Mouse (Mus musculus) forebrain, embryonic 13.5 days (tissue): Measurements from ENCODE around the gene Llgl1. TPM values are rescaled to one million over a fixed set of nuclear protein-coding genes. Genes with fewer than 3 reads are reported as not detected.

Source experiments
- ATAC-seq: fragments of 200-750 bp; cut with Nextera tagmentation; 2 replicates; pipeline ENCODE4 v1.8.0; 2017
- H3K27ac ChIP-seq: fragments of 300-500 bp; sonication (generic); 2 replicates; pipeline ENCODE4 v1.5.1; 2015; ENCODE audit warnings: inconsistent platforms, mild to moderate bottlenecking, moderate library complexity
- H3K27me3 ChIP-seq: fragments of 300-500 bp; sonication (generic); 2 replicates; pipeline ENCODE4 v1.6.1; 2015; ENCODE audit warnings: mild to moderate bottlenecking, inconsistent platforms
- H3K36me3 ChIP-seq: fragments of 300-500 bp; sonication (generic); 2 replicates; pipeline ENCODE4 v1.6.1; 2015; ENCODE audit warnings: mild to moderate bottlenecking, inconsistent platforms; ENCODE audit not compliant: poor library complexity, severe bottlenecking
- H3K4me1 ChIP-seq: fragments of 300-500 bp; sonication (generic); 2 replicates; pipeline ENCODE4 v1.6.1; 2015; ENCODE audit warnings: inconsistent platforms
- H3K4me2 ChIP-seq: fragments of 300-500 bp; sonication (generic); 2 replicates; pipeline ENCODE4 v1.6.1; 2015; ENCODE audit warnings: inconsistent platforms, mild to moderate bottlenecking, moderate library complexity
- H3K4me3 ChIP-seq: fragments of 300-500 bp; sonication (generic); 2 replicates; pipeline ENCODE4 v1.5.1; 2015; ENCODE audit warnings: mild to moderate bottlenecking, inconsistent platforms
- H3K9ac ChIP-seq: fragments of 300-500 bp; sonication (generic); 2 replicates; pipeline ENCODE4 v1.6.1; 2015; ENCODE audit warnings: mild to moderate bottlenecking, inconsistent platforms
- H3K9me3 ChIP-seq: fragments of 300-500 bp; sonication (generic); replicated peaks from 2 replicates; pipeline ENCODE4 v1.6.1; 2016; ENCODE audit warnings: inconsistent platforms
- WGBS: fragments of 180-500 bp; shearing (Covaris S2); methylation state at CpG from one replicate; pipeline ENCODE4 v1.1.7; 2015; 5-methylcytosine and 5-hydroxymethylcytosine counted together
- polyA plus RNA-seq: library from polyadenylated mRNA; unstranded; fragments of >200 nt; fragmentation: Nextera tagmentation; extraction: Ambion mirVana; gene quantifications from 2 replicates; pipeline ENCODE4 v1.2.1, GENCODE M21; 2015

Llgl1 gene
- polyA plus RNA-seq, 1 experiment from 2014 or later: 97.5 TPM

DNA sequence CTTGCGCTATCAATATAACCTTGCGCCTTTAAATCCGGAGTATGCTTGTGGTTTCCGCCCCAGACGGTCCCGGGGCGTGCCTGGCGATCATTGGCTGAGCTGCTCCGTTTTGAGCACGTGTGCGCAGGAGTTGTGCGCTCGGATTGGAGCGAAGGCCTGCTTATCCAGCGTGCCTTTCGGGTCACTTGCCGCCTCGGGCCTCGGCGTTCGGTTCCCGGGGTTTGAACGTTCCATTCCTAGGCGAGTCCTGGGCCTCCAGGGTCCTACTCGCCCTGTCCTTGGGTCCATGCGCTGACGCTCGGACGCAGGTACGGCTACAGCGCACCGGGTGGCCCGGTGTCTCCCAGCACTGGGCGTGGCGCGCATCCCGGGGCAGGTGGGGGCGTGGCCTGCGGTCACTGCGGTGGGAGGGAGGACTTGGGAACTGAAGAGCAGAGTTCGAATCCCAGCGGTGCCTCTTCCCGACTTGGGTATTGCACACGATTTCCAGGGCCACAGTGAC is 28.8 kb downstream of the Llgl1 start, which contains the start of gene Mief2:
Mief2 (plus strand) TSS at position 139 of the 502 bp plus-strand sequence.
- Histone ChIP-seq H3K4me2 (peak within 1 kb of the TSS; percentile 80), H3K36me3 (peaks cover 47% of the 10 kb centered on the region), H3K27ac (peak within 1 kb of the TSS; percentile 88), H3K9me3 (no peaks in the 10 kb centered on the region), H3K9ac (peak within 1 kb of the TSS; percentile 86), H3K4me3 (peak within 1 kb of the TSS; percentile 87), H3K4me1 (peaks cover 32% of the 10 kb centered on the region), H3K27me3 (no peaks in the 10 kb centered on the region)
- under 1% methylated on average over 44 of the region's 44 CpGs for WGBS
- ATAC-seq: peak; percentile 96

DNA sequence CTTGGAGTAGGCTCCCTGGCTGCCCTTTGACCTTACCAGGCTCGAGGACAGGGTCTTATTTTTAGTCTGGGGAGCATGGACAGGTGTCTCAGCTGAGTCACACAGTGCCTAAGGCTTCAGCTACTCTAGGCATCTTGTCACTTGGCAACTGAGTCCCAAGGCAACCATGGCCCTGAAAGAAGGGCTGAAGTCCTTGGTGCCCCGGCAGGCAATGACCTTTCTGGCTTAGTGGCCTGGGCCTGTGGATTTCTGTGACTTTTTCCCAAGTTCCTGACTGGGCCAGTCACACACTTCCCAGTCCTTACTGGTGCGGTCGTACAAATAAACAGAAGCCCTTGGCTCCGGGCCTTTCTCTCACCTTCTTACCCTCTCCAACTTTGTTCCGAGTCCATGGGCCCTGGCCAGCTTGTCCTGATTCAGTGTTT is 29.7 kb downstream of the Llgl1 start:
- Histone ChIP-seq H3K4me3 (peak overlapping the region; percentile 87), H3K27ac (no peak overlapping the region), H3K27me3 (no peaks in the 10 kb centered on the region), H3K36me3 (peaks cover 44% of the 10 kb centered on the region), H3K4me1 (peaks cover 32% of the 10 kb centered on the region), H3K9me3 (no peaks in the 10 kb centered on the region), H3K9ac (peak overlapping the region; percentile 86), H3K4me2 (peak overlapping the region; percentile 80)
- no peak for ATAC-seq
- WGBS: 78% methylated on average over 6 of the region's 6 CpGs

- Histone ChIP-seq H3K27me3 (no peaks in the 10 kb centered on the region), H3K9me3 (no peaks in the 10 kb centered on the region), H3K36me3 (peaks cover 35% of the 10 kb centered on the region), H3K4me2 (no peak overlapping the region), H3K27ac (no peak overlapping the region), H3K4me1 (peaks cover 32% of the 10 kb centered on the region), H3K9ac (no peak overlapping the region), H3K4me3 (no peak overlapping the region)
- 85% methylated on average over 9 of the region's 9 CpGs for WGBS
- ATAC-seq: no peak
These were observed 30.6 kb downstream of the Llgl1 start for GRCm38 (mm10) chr11:60730169-60730568.

- ATAC-seq: no peak
- Histone ChIP-seq H3K9ac (no peak overlapping the region), H3K4me2 (no peak overlapping the region), H3K4me1 (peaks cover 26% of the 10 kb centered on the region), H3K36me3 (peaks cover 40% of the 10 kb centered on the region), H3K27ac (no peak overlapping the region), H3K27me3 (no peaks in the 10 kb centered on the region), H3K4me3 (no peak overlapping the region), H3K9me3 (no peaks in the 10 kb centered on the region)
- WGBS: 94% methylated on average over 14 of the region's 14 CpGs
These were observed 31.7 kb downstream of the Llgl1 start for GRCm38 (mm10) chr11:60731251-60731650.

GRCm38 (mm10) chr11:60734206-60734605 is 34.7 kb downstream of the Llgl1 start:
- Histone ChIP-seq H3K27me3 (no peaks in the 10 kb centered on the region), H3K4me1 (peaks cover 6% of the 10 kb centered on the region), H3K9me3 (no peaks in the 10 kb centered on the region), H3K27ac (no peak overlapping the region), H3K9ac (no peak overlapping the region), H3K36me3 (peaks cover 50% of the 10 kb centered on the region), H3K4me3 (no peak overlapping the region), H3K4me2 (no peak overlapping the region)
- ATAC-seq: no peak
- WGBS: 75% methylated on average over 2 of the region's 2 CpGs

- H3K4me2 ChIP-seq: no peak overlapping the region
- H3K4me1 ChIP-seq: no peaks in the 10 kb centered on the region
- no peak overlapping the region for H3K9ac ChIP-seq
- ATAC-seq: no peak
- peaks cover 60% of the 10 kb centered on the region for H3K36me3 ChIP-seq
- H3K4me3 ChIP-seq: no peak overlapping the region
- no peak overlapping the region for H3K27ac ChIP-seq
- no peaks in the 10 kb centered on the region for H3K9me3 ChIP-seq
- WGBS: 81% methylated on average over 5 of the region's 5 CpGs
- H3K27me3 ChIP-seq: no peaks in the 10 kb centered on the region
These were observed 35.7 kb downstream of the Llgl1 start for GRCm38 (mm10) chr11:60735191-60735590.

DNA sequence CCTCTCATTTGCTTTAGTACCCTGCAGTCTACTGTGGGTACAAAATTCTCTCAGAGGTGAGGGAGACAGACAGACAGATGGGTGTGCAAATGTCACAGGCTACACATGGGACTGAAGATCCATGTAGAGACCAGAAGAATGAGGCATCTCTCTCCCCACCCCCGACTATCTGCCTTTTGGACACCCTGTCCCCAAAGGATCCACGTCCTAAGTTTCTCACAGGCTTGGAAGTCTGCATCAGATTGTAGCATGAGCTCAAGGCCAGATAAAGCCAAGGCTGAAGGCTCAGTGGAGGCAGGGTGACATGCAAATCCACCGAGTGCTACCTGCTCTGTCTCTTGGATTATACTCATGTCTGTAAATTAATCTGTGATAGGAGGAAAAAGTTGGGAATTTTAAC is 37.0 kb downstream of the Llgl1 start:
- Histone ChIP-seq H3K27me3 (no peaks in the 10 kb centered on the region), H3K9me3 (no peaks in the 10 kb centered on the region), H3K4me3 (no peak overlapping the region), H3K4me1 (no peaks in the 10 kb centered on the region), H3K9ac (no peak overlapping the region), H3K36me3 (peaks cover 61% of the 10 kb centered on the region), H3K27ac (no peak overlapping the region), H3K4me2 (no peak overlapping the region)
- 79% methylated on average over 3 of the region's 3 CpGs for WGBS
- no peak for ATAC-seq

DNA sequence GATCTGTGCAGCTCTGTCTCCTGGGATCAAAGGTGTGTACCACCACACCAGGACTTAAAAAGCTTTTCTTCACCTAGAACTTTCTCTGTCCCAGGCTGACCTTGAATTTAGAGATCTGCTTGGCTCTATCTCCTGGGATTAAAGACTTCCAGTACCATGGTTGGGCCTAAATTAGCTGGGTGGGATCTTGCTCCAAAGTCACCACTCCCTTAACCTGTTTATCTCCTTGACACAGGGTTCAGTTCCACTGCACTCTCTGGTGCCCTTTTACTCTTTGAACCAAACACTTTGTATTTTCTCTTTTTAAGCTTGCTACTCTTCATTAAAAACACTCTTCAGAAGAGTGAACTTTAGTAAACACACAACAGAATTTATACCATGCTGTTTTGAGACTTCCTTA is 37.9 kb downstream of the Llgl1 start:
- no peak for ATAC-seq
- no peak overlapping the region for H3K4me3 ChIP-seq
- no peak overlapping the region for H3K27ac ChIP-seq
- H3K4me2 ChIP-seq: no peak overlapping the region
- no peak overlapping the region for H3K9ac ChIP-seq
- peaks cover 61% of the 10 kb centered on the region for H3K36me3 ChIP-seq
- no peaks in the 10 kb centered on the region for H3K9me3 ChIP-seq
- no peaks in the 10 kb centered on the region for H3K27me3 ChIP-seq
- no peaks in the 10 kb centered on the region for H3K4me1 ChIP-seq

GRCm38 (mm10) chr11:60740321-60740720 is 40.8 kb downstream of the Llgl1 start:
- no peaks in the 10 kb centered on the region for H3K27me3 ChIP-seq
- peaks cover 75% of the 10 kb centered on the region for H3K36me3 ChIP-seq
- no peak overlapping the region for H3K27ac ChIP-seq
- 79% methylated on average over 3 of the region's 3 CpGs for WGBS
- no peak overlapping the region for H3K4me3 ChIP-seq
- ATAC-seq: no peak
- no peaks in the 10 kb centered on the region for H3K4me1 ChIP-seq
- no peak overlapping the region for H3K4me2 ChIP-seq
- no peak overlapping the region for H3K9ac ChIP-seq
- no peaks in the 10 kb centered on the region for H3K9me3 ChIP-seq

DNA sequence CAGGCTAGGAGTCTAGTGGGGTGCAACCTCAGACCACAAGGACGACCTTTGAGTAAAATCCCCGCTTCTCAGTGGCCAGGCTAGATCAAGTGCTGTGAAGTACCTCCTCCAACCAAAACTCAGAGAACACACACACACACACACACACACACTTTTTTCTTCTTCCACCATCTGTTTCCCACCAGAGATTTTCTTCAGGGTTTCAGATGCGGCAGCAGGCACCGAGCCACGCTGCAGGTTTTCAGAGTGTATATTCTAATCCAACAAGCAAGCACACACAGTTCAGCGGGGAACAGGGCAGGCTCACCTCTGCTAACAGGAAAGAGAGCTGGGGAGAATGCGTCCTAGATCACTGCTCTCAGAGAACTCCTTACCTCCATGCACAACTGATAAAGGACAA is 56.0 kb downstream of the Llgl1 start:
- no peak overlapping the region for H3K9ac ChIP-seq
- WGBS: 95% methylated on average over 7 of the region's 7 CpGs
- ATAC-seq: no peak
- peaks cover 84% of the 10 kb centered on the region for H3K36me3 ChIP-seq
- H3K27ac ChIP-seq: no peak overlapping the region
- no peaks in the 10 kb centered on the region for H3K27me3 ChIP-seq
- H3K4me2 ChIP-seq: no peak overlapping the region
- H3K4me3 ChIP-seq: no peak overlapping the region
- H3K4me1 ChIP-seq: no peaks in the 10 kb centered on the region
- H3K9me3 ChIP-seq: no peaks in the 10 kb centered on the region

- Histone ChIP-seq H3K9ac (no peak overlapping the region), H3K9me3 (no peaks in the 10 kb centered on the region; the same call in 1 of the 2 replicates), H3K4me1 (no peaks in the 10 kb centered on the region), H3K4me3 (no peak overlapping the region), H3K27me3 (no peaks in the 10 kb centered on the region), H3K4me2 (no peak overlapping the region), H3K27ac (no peak overlapping the region), H3K36me3 (peaks cover 42% of the 10 kb centered on the region)
- 89% methylated on average over 3 of the region's 3 CpGs for WGBS
- ATAC-seq: no peak
These were observed 62.2 kb downstream of the Llgl1 start for GRCm38 (mm10) chr11:60761681-60762080.
